Mouse (Mus musculus) ES-Bruce4 (cell line): Measurements from ENCODE around the gene Ahdc1.

Experiments
- CTCF ChIP-seq: IDR thresholded peaks from one replicate; pipeline ENCODE4 v1.8.1; 2011; ENCODE audit warnings: low read depth, low read length
- POLR2A ChIP-seq: IDR thresholded peaks from one replicate; pipeline ENCODE4 v1.8.1; 2011; ENCODE audit warnings: low read length; ENCODE audit not compliant: insufficient read depth

DNA sequence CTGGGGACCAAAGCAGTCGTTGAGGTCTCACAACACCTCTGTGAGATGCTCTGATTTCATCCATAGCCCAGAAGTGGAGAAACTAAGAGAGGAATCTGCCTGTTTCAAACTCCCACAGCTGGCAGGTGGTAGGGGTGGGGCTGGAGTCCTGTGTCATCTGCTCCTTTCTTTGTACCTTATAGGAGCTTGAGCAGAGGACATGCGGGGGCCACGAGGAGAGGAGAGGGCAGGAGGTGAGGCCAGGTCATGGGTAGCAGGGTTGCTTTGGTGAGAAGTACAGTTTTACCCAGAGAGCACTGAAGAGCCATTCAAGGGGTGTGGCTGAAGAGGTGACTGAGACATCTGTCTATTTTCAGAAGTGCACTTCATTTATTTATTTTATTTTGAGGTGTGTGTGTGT is 103.7 kb downstream of the Ahdc1 start:
- TF ChIP-seq CTCF (no peak), POLR2A (no peak)
